Mouse (Mus musculus): Measurements from ENCODE around the gene Ccser1. TPM values are rescaled to one million over a fixed set of nuclear protein-coding genes. Genes with fewer than 3 reads are reported as not detected.

The Ccser1 gene
- polyA plus RNA-seq, 1 experiment = 12.7 TPM

DNA sequence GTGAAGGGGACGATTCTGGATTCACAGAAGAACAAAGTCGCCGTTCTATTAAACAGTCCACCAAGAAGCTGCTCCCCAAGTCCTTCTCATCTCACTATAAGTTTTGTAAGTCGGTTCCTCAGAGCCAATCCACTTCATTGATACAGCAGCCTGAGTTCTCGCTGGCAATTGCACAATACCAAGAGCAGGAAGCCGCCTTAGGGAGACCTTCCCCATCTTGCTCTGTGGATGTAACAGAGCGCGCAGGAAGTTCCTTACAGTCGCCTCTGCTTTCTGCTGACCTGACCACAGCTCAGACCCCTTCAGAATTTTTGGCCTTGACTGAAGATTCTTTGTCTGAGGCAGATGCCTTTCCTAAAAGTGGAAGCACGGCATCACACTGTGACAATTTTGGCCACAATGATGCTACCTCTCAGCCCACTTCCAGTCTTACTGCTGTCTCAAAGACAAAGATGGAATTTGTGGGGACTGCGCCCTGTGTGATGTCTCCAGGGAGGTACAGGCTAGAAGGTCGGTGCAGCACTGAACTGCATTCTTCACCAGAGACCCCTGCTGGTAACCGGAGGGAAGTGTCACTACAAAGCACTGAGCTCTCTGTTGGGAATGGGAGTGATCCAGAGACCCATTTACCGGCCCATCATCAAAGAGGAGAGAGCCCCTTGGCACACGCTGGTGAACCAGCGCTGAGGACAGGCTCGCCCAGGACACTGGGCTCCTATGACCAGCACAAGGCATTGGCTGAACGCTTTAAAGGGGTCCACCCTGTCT is 131.4 kb downstream of the Ccser1 start:
- Histone ChIP-seq H3K27me3 (ENCODE audit: control insufficient read depth, insufficient read depth, low read length) (no peaks in the 10 kb centered on the region), H3K4me1 (ENCODE audit: control insufficient read depth, insufficient read depth, low read length) (no peaks in the 10 kb centered on the region), H3K27ac (ENCODE audit: insufficient read depth, low read length) (no peak overlapping the region), H3K4me3 (replicated peaks; ENCODE audit: insufficient read depth, low read depth, low read length) (no peak overlapping the region)
- no peak for DNase-seq
- TF ChIP-seq CTCF (IDR thresholded peaks at IDR 0.05; ENCODE audit: borderline replicate concordance, insufficient read depth, low read depth, low read length) (no peak), POLR2A (IDR thresholded peaks at IDR 0.05; ENCODE audit: borderline replicate concordance, insufficient read depth, low read length) (no peak)
- 91% methylated on average over 18 of the region's 18 CpGs for WGBS

DNA sequence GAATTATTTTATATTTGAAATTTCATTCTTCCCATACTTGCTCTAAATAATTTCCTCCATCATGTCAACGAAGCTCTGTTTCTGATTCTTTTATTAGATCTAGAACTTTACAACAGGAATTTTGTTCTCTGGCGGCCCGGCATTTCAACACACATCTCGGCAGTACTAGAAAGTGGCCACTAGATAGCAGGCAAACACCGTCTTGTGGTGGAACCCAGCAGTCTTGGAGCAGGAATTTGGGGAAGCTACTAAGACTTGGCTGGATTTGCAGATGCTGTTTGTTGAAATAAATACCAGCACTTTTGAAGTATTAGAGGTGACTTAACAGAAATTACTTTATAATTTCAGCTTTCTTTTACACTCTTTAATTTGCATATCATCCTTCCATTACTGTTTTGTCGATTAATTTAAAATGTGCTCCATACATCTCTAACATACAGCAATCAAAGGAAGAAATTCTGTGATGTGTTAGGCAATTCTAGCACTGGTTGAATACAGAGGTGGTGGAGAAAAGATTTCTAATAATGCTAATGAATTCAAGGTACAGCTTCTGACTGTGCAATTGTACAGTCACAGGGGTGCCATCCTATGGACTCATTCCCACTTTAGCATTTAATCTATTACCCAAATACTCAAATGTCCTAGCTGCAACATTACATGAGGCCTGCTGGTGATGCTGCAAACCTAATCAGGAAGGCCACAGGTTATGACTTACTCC is 135.9 kb downstream of the Ccser1 start:
- no peaks in the 10 kb centered on the region for H3K4me1 ChIP-seq (ENCODE audit: control insufficient read depth, insufficient read depth, low read length)
- TF ChIP-seq CTCF (IDR thresholded peaks at IDR 0.05; ENCODE audit: borderline replicate concordance, insufficient read depth, low read depth, low read length) (peak; percentile 83), POLR2A (IDR thresholded peaks at IDR 0.05; ENCODE audit: borderline replicate concordance, insufficient read depth, low read length) (no peak)
- H3K27ac ChIP-seq (ENCODE audit: insufficient read depth, low read length) = no peak overlapping the region
- no peak overlapping the region for H3K4me3 ChIP-seq (replicated peaks; ENCODE audit: insufficient read depth, low read depth, low read length)
- WGBS = 25% methylated on average over 6 of the region's 6 CpGs
- H3K27me3 ChIP-seq (ENCODE audit: control insufficient read depth, insufficient read depth, low read length) = no peaks in the 10 kb centered on the region
- peak; percentile 41 to 44 for DNase-seq

DNA sequence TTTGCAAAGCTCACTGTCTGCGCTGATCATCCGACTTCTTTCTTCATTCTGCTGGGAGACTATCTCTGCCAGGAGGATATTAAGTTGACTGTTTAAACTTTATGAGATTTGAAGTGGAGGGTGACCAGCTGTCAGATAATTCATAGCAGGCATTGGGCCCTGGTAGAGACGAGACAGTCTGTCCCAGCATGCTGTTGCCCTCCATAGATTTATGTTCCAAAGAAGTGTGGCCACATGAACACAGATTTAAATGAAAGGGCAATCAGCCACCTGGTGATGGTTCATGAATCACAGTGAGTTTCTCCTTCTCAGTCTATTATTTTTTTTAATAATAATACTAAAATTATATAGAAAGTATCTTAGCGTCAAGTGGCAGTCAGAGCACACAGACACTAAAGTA is 140.7 kb downstream of the Ccser1 start:
- H3K27me3 ChIP-seq (ENCODE audit: control insufficient read depth, insufficient read depth, low read length) = no peaks in the 10 kb centered on the region
- H3K4me1 ChIP-seq (ENCODE audit: control insufficient read depth, insufficient read depth, low read length) = no peaks in the 10 kb centered on the region; the same call in 1 of the 2 replicates
- no peak for DNase-seq
- no peak overlapping the region for H3K4me3 ChIP-seq (replicated peaks; ENCODE audit: insufficient read depth, low read depth, low read length)
- H3K27ac ChIP-seq (ENCODE audit: insufficient read depth, low read length) = no peak overlapping the region
- TF ChIP-seq POLR2A (IDR thresholded peaks at IDR 0.05; ENCODE audit: borderline replicate concordance, insufficient read depth, low read length) (no peak), CTCF (IDR thresholded peaks at IDR 0.05; ENCODE audit: borderline replicate concordance, insufficient read depth, low read depth, low read length) (no peak)
- whole genome bisulfite sequencing = 42% methylated on average over 4 of the region's 4 CpGs

- no peak for DNase-seq
- Histone ChIP-seq H3K4me3 (replicated peaks; ENCODE audit: insufficient read depth, low read depth, low read length) (no peak overlapping the region), H3K4me1 (ENCODE audit: control insufficient read depth, insufficient read depth, low read length) (no peaks in the 10 kb centered on the region; the same call in 1 of the 2 replicates), H3K27me3 (ENCODE audit: control insufficient read depth, insufficient read depth, low read length) (no peaks in the 10 kb centered on the region), H3K27ac (ENCODE audit: insufficient read depth, low read length) (no peak overlapping the region)
- WGBS = 83% methylated on average over 6 of the region's 6 CpGs
- no peak for TF ChIP-seq POLR2A (IDR thresholded peaks at IDR 0.05; ENCODE audit: borderline replicate concordance, insufficient read depth, low read length)
- no peak for TF ChIP-seq CTCF (IDR thresholded peaks at IDR 0.05; ENCODE audit: borderline replicate concordance, insufficient read depth, low read depth, low read length)
Measured at GRCm38 (mm10) chr6:61322328-61322727, 142.2 kb downstream of the Ccser1 start.

DNA sequence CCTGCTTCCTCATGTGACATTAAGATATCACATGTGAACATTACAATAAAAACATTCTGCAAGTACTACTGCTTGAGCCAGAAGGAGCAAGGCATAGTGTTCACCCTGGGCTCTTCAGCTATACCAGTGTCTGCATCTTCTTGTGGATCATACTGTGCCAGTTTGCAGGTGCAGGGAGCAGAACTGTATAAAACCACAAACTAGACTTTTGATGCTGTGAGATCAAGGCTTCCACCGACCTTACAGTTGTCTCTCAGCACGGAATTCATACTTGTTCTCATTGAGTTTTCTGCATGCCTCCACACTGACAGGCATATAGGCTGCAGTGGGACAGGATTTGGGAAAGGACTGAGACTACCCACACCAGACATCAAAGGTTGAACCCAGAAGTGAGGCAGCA is 146.0 kb downstream of the Ccser1 start:
- no peak overlapping the region for H3K27ac ChIP-seq (ENCODE audit: insufficient read depth, low read length)
- no peak overlapping the region for H3K4me3 ChIP-seq (replicated peaks; ENCODE audit: insufficient read depth, low read depth, low read length)
- DNase-seq = no peak
- no peaks in the 10 kb centered on the region; the same call in 1 of the 2 replicates for H3K4me1 ChIP-seq (ENCODE audit: control insufficient read depth, insufficient read depth, low read length)
- H3K27me3 ChIP-seq (ENCODE audit: control insufficient read depth, insufficient read depth, low read length) = no peaks in the 10 kb centered on the region
- no peak for TF ChIP-seq CTCF (IDR thresholded peaks at IDR 0.05; ENCODE audit: borderline replicate concordance, insufficient read depth, low read depth, low read length)
- no peak for TF ChIP-seq POLR2A (IDR thresholded peaks at IDR 0.05; ENCODE audit: borderline replicate concordance, insufficient read depth, low read length)
- 64% methylated on average over 2 of the region's 2 CpGs for WGBS

DNA sequence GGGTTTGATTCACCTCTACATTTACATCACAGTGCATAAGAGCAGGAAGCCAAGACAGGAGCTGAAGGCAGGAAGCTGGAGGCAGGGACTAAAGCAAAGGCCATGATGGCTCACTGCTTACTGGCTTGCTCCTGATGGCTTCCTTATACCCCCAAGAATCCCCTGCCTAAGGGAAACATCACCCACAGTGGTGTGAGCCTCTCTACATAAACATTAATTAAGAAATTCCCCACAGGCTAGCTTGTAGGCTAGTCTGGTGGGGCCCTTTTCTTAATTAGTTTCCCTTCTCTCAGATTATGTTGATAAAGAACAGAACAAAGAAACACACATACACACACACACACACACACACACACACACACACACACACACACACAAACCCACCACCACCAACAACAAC is 148.9 kb downstream of the Ccser1 start:
- TF ChIP-seq POLR2A (IDR thresholded peaks at IDR 0.05; ENCODE audit: borderline replicate concordance, insufficient read depth, low read length) (no peak), CTCF (IDR thresholded peaks at IDR 0.05; ENCODE audit: borderline replicate concordance, insufficient read depth, low read depth, low read length) (no peak)
- no peaks in the 10 kb centered on the region for H3K27me3 ChIP-seq (ENCODE audit: control insufficient read depth, insufficient read depth, low read length)
- H3K27ac ChIP-seq (ENCODE audit: insufficient read depth, low read length) = no peak overlapping the region
- no peaks in the 10 kb centered on the region for H3K4me1 ChIP-seq (ENCODE audit: control insufficient read depth, insufficient read depth, low read length)
- no peak overlapping the region for H3K4me3 ChIP-seq (replicated peaks; ENCODE audit: insufficient read depth, low read depth, low read length)
- DNase-seq = no peak

- no peak for DNase-seq
- no peaks in the 10 kb centered on the region for H3K27me3 ChIP-seq (ENCODE audit: control insufficient read depth, insufficient read depth, low read length)
- no peaks in the 10 kb centered on the region for H3K4me1 ChIP-seq (ENCODE audit: control insufficient read depth, insufficient read depth, low read length)
- WGBS = 54% methylated on average over 15 of the region's 15 CpGs
- TF ChIP-seq POLR2A (IDR thresholded peaks at IDR 0.05; ENCODE audit: borderline replicate concordance, insufficient read depth, low read length) (no peak), CTCF (IDR thresholded peaks at IDR 0.05; ENCODE audit: borderline replicate concordance, insufficient read depth, low read depth, low read length) (no peak)
- no peak overlapping the region for H3K4me3 ChIP-seq (replicated peaks; ENCODE audit: insufficient read depth, low read depth, low read length)
- H3K27ac ChIP-seq (ENCODE audit: insufficient read depth, low read length) = no peak overlapping the region
Measured at GRCm38 (mm10) chr6:61329593-61330540, 149.7 kb downstream of the Ccser1 start.

All from cerebellum, adult 2 months (tissue).